Mouse (Mus musculus) bone marrow, adult 2 months (tissue): ENCODE results near the gene Zfp866. TPM values are rescaled to one million over a fixed set of nuclear protein-coding genes. Genes with fewer than 3 reads are reported as not detected.
A peak's percentile ranks its signal among the peaks of the same experiment; 100 is the strongest.

Experiments used
- H3K27ac ChIP-seq: fragments of 200-500 bp; 2 replicates; pipeline ENCODE4 v1.5.1; 2012; ENCODE audit warnings: low read depth, mild to moderate bottlenecking, control low read depth, inconsistent platforms, low read length; ENCODE audit not compliant: control insufficient read depth, poor library complexity, insufficient read depth
- H3K4me1 ChIP-seq: fragments of 200-500 bp; 2 replicates; pipeline ENCODE4 v1.6.1; 2011; ENCODE audit warnings: low read length; ENCODE audit not compliant: control insufficient read depth, insufficient read depth
- H3K4me3 ChIP-seq: fragments of 200-500 bp; replicated peaks from 2 replicates; pipeline ENCODE3; 2011; ENCODE audit warnings: mild to moderate bottlenecking, low read depth, low read length, control low read depth; ENCODE audit not compliant: control insufficient read depth
- CTCF ChIP-seq: fragments of 200-500 bp; IDR thresholded peaks from 2 replicates; pipeline ENCODE4 v1.5.1; 2011; ENCODE audit warnings: low read length, control low read depth; ENCODE audit not compliant: control insufficient read depth, insufficient read depth
- POLR2A ChIP-seq: fragments of 200-500 bp; IDR thresholded peaks from 2 replicates; pipeline ENCODE4 v1.6.1; 2011; ENCODE audit warnings: low read depth, mild to moderate bottlenecking, control low read depth, low read length, borderline replicate concordance; ENCODE audit not compliant: control insufficient read depth
- WGBS: fragments of 180-500 bp; shearing (Covaris S2); methylation state at CpG from one replicate; pipeline ENCODE4 v1.1.7; 2018; 5-methylcytosine and 5-hydroxymethylcytosine counted together
- polyA plus RNA-seq: library from polyadenylated mRNA; stranded (reverse); fragments of >200 nt; gene quantifications from 2 replicates; pipeline ENCODE4 v1.2.4, GENCODE M21; 2011; ENCODE audit warnings: low replicate concordance; ENCODE audit not compliant: missing spikeins, insufficient read depth, insufficient read length

The Zfp866 gene
- polyA plus RNA-seq, 1 experiment, result 13.5 TPM

DNA sequence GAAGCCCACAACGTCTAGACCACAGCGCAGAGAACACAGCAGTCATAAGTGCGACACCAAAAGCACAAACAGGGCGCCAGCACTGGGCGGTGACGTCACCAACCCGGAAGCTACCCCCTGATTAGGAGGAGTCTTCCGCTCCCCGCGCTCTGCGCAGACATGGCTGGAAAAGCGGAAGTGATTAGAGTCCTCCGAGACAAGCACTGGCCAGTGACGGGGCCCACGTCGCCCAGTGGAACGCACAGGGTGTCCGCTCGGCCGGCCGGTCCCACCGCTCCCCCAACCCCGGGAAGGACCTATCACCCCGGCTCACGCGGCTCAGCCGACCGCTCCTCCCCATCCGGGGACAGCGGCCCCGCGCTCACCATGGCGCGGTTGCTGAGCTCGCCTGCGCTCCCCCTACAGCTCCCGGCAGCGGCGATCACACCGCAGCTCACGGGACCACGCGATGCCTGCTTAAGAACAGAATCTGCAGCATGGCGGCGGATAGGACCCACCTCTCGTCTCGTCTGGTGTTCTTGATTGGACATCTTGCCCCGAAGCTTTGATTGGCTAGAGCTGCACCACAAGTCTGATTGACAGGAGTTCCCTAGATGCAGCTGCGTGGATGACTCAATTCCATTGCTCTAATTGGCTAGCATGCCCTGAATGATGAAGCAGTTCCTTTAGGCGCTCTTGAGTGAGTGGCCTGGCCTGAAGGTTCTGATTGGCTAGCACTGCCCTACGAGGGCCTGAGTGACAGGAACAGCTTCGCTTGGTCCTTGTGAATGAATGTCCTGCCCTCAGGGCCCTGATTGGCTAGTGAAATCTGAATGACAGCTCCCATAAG, 74.4 kb downstream of the Zfp866 start:
- under 1% methylated on average over 52 of the region's 52 CpGs for WGBS
- Histone ChIP-seq H3K27ac (peak overlapping the region; percentile 98), H3K4me3 (peak overlapping the region; percentile 76), H3K4me1 (no peaks in the 10 kb centered on the region; the same call in 1 of the 2 replicates)
- TF ChIP-seq CTCF, result no peak
- TF ChIP-seq POLR2A, result peak; percentile 89; the same call in 1 of the 2 replicates

DNA sequence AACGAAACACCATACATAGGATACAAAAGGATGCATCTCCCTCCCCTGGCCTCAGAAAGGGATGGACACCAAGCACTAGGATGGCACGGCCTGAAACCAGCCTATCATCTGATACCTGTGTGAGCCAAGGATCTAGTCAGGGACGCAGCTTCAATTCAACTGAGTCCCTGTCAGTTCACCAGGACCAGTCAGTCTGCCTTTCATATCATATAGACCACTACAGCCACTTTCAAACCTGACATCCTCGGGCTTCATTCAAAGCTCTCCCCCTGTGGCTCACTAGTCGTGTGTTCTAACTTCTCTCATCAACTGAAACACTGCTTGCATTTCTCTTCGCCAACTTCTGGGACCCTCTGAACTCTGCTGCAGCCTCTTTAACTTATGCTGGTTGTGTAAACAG, 75.6 kb downstream of the Zfp866 start:
- WGBS, result 79% methylated on average over 6 of the region's 6 CpGs
- TF ChIP-seq POLR2A (no peak), CTCF (no peak)
- Histone ChIP-seq H3K4me1 (no peaks in the 10 kb centered on the region; the same call in 1 of the 2 replicates), H3K4me3 (no peak overlapping the region), H3K27ac (no peak overlapping the region)

DNA sequence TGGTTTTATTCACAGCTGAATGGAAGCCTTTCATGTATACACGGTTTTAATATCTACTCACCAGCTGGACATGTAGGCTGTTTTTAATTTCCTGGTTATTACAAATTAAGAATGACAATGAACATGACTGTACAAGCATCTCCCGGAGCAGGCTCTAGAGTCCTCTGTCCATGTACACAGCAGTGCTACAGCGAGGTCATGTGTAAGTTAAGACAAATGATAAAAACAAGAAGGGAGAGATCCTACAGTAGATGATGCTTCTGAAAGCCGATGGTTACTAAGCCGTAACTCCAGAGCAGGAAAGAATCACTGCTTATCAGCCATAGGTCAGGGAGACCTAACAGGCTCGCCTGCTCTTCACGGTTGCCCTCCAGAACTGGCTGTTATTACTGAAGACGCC, 77.5 kb downstream of the Zfp866 start:
- Histone ChIP-seq H3K4me1 (no peaks in the 10 kb centered on the region; the same call in 1 of the 2 replicates), H3K4me3 (no peak overlapping the region), H3K27ac (no peak overlapping the region)
- TF ChIP-seq POLR2A, result no peak
- no peak for TF ChIP-seq CTCF
- 83% methylated on average over 8 of the region's 8 CpGs for WGBS

Other genes with a start within 250 kb of the Zfp866 start
- 5.2 and 10.1 TPM in 2 replicates for gene Zfp868, start 165.6 kb downstream of the Zfp866 start, polyA plus RNA-seq
- 0.55 and 0.81 TPM in 2 replicates for gene Zfp964, start 136.7 kb downstream of the Zfp866 start, polyA plus RNA-seq
- 4.5 and 5.7 TPM in 2 replicates for gene Zfp869, start 80.5 kb downstream of the Zfp866 start, polyA plus RNA-seq
- gene Zfp963, start 41.2 kb downstream of the Zfp866 start, polyA plus RNA-seq, result 3.6 and 6.2 TPM in 2 replicates
- gene Gm20422, start 16.3 kb downstream of the Zfp866 start, polyA plus RNA-seq, result 2.4 and 3.8 TPM in 2 replicates
- 22.2 and 44.4 TPM in 2 replicates for gene Atp13a1, start within 50 bp of the Zfp866 start, polyA plus RNA-seq
- 45.7 and 112 TPM in 2 replicates for gene Gmip, start 17.5 kb upstream of the Zfp866 start, polyA plus RNA-seq
- 1.3 and 3.8 TPM in 2 replicates for gene Lpar2, start 31.3 kb upstream of the Zfp866 start, polyA plus RNA-seq
- gene Pbx4, start 41.3 kb upstream of the Zfp866 start, polyA plus RNA-seq, result 5.9 and 9.7 TPM in 2 replicates
- not detected in 2 replicates for gene Cilp2, start 96.5 kb upstream of the Zfp866 start, polyA plus RNA-seq
- not detected in 2 replicates for gene Tssk6, start 111.0 kb upstream of the Zfp866 start, polyA plus RNA-seq
- 41.2 and 61.7 TPM in 2 replicates for gene Ndufa13, start 111.4 kb upstream of the Zfp866 start, polyA plus RNA-seq
- not detected in 2 replicates for gene Yjefn3, start 111.5 kb upstream of the Zfp866 start, polyA plus RNA-seq
- 22.0 and 34.5 TPM in 2 replicates for gene Gatad2a, start 205.2 kb upstream of the Zfp866 start, polyA plus RNA-seq